ENCODE assay signal across 1 mouse cellular context in genomic region chr11:73177509-73177875, GRCm38 (mm10).
TF ChIP-seq lines count a peak whose summit lies in the region.

No protein-coding gene starts in this region.

TF ChIP-seq in CH12.LX, 34 proteins besides CTCF, POLR2A, EP300 and RAD21:
- TF ChIP-seq MAX (IDR thresholded peaks at IDR 0.05; ENCODE audit: low read length) = no peak
- no peak for TF ChIP-seq PAX5 (IDR thresholded peaks at IDR 0.05; ENCODE audit: low read length)
- no peak for TF ChIP-seq NELFE (IDR thresholded peaks at IDR 0.05; ENCODE audit: low read depth, low read length)
- no peak for TF ChIP-seq HCFC1 (IDR thresholded peaks at IDR 0.05; ENCODE audit: low read depth, low read length)
- TF ChIP-seq MAFK (IDR thresholded peaks at IDR 0.05; ENCODE audit: insufficient replicate concordance, low read length) = no peak
- no peak for TF ChIP-seq USF2 (conservative IDR thresholded peaks at IDR 0.05; ENCODE audit: low read depth, low read length)
- TF ChIP-seq MXI1 (IDR thresholded peaks at IDR 0.05; ENCODE audit: low read depth, low read length) = no peak
